Mouse (Mus musculus): ENCODE results near the gene Brd3. TPM values are rescaled to one million over a fixed set of nuclear protein-coding genes. Genes with fewer than 3 reads are reported as not detected.
"Not testable (repeated sequence)": the region's sequence is repeated elsewhere in the genome, so short reads cannot be mapped to it uniquely, and the experiment has no call there.

Brd3 gene
- polyA plus RNA-seq, 1 experiment from 2014 or later = 128 TPM

- Histone ChIP-seq H3K9me3 (0 out of 2 replicates have a peak, but pooled peaks cover 4% of the 10 kb centered on the region), H3K9ac (replicated peaks) (no peak overlapping the region), H3K27ac (no peak overlapping the region), H3K27me3 (no peaks in the 10 kb centered on the region), H3K4me3 (replicated peaks) (no peak overlapping the region), H3K36me3 (no peaks in the 10 kb centered on the region), H3K4me2 (no peak overlapping the region), H3K4me1 (replicated peaks) (peaks cover 13% of the 10 kb centered on the region)
- no peak for ATAC-seq (ENCODE audit: insufficient number of reproducible peaks, insufficient read depth, low FRiP score, low TSS enrichment, low read depth)
- WGBS = 93% methylated on average over 7 of the region's 7 CpGs
Observed at GRCm38 (mm10) chr2:27510706-27511105, 3.2 kb upstream of the Brd3 start.

- not testable (repeated sequence) for H3K27me3 ChIP-seq; ATAC-seq (ENCODE audit: insufficient number of reproducible peaks, insufficient read depth, low FRiP score, low TSS enrichment, low read depth); H3K36me3 ChIP-seq; H3K27ac ChIP-seq; H3K9ac ChIP-seq (replicated peaks); H3K4me3 ChIP-seq (replicated peaks); H3K4me2 ChIP-seq; H3K9me3 ChIP-seq
- 86% methylated on average over 4 of the region's 4 CpGs for WGBS
- peaks cover 19% of the 10 kb centered on the region for H3K4me1 ChIP-seq (replicated peaks)
Observed at GRCm38 (mm10) chr2:27506658-27507057, 804 bp downstream of the Brd3 start.

GRCm38 (mm10) chr2:27505539-27505938, 1.9 kb downstream of the Brd3 start:
- no peak overlapping the region for H3K4me2 ChIP-seq
- no peaks in the 10 kb centered on the region for H3K27me3 ChIP-seq
- no peak overlapping the region for H3K9ac ChIP-seq (replicated peaks)
- H3K4me3 ChIP-seq (replicated peaks) = no peak overlapping the region
- H3K36me3 ChIP-seq = no peaks in the 10 kb centered on the region
- 8% methylated on average over 6 of the region's 6 CpGs for WGBS
- H3K9me3 ChIP-seq = no peaks in the 10 kb centered on the region
- peak overlapping the region; percentile 69 for H3K27ac ChIP-seq
- H3K4me1 ChIP-seq (replicated peaks) = peaks cover 19% of the 10 kb centered on the region
- ATAC-seq (ENCODE audit: insufficient number of reproducible peaks, insufficient read depth, low FRiP score, low TSS enrichment, low read depth) = peak; percentile 56; the same call in 1 of the 2 replicates

GRCm38 (mm10) chr2:27504113-27504885, 3.2 kb downstream of the Brd3 start:
- H3K4me3 ChIP-seq (replicated peaks) = no peak overlapping the region
- H3K4me2 ChIP-seq = no peak overlapping the region
- no peaks in the 10 kb centered on the region for H3K9me3 ChIP-seq
- 0 out of 2 replicates have a peak overlapping the region, but pooled peaks have one; percentile 20 for H3K27ac ChIP-seq
- H3K27me3 ChIP-seq = no peaks in the 10 kb centered on the region
- no peak for ATAC-seq (ENCODE audit: insufficient number of reproducible peaks, insufficient read depth, low FRiP score, low TSS enrichment, low read depth)
- WGBS = 67% methylated on average over 7 of the region's 7 CpGs
- H3K9ac ChIP-seq (replicated peaks) = no peak overlapping the region; the same call in 1 of the 2 replicates
- H3K4me1 ChIP-seq (replicated peaks) = peaks cover 19% of the 10 kb centered on the region
- H3K36me3 ChIP-seq = no peaks in the 10 kb centered on the region

- ATAC-seq (ENCODE audit: insufficient number of reproducible peaks, insufficient read depth, low FRiP score, low TSS enrichment, low read depth) = no peak
Observed at GRCm38 (mm10) chr2:27496391-27497028, 11.0 kb downstream of the Brd3 start.

GRCm38 (mm10) chr2:27493971-27494370, 13.5 kb downstream of the Brd3 start:
- no peaks in the 10 kb centered on the region for H3K36me3 ChIP-seq
- no peak overlapping the region for H3K4me3 ChIP-seq (replicated peaks)
- 93% methylated on average over 3 of the region's 3 CpGs for WGBS
- no peaks in the 10 kb centered on the region for H3K4me1 ChIP-seq (replicated peaks)
- no peak overlapping the region for H3K27ac ChIP-seq
- ATAC-seq (ENCODE audit: insufficient number of reproducible peaks, insufficient read depth, low FRiP score, low TSS enrichment, low read depth) = no peak
- peaks cover 4% of the 10 kb centered on the region; the same call in 1 of the 2 replicates for H3K9me3 ChIP-seq
- H3K9ac ChIP-seq (replicated peaks) = no peak overlapping the region
- H3K4me2 ChIP-seq = no peak overlapping the region
- no peaks in the 10 kb centered on the region for H3K27me3 ChIP-seq

More at GRCm38 (mm10) chr2:27496391-27497028, 11.0 kb downstream of the Brd3 start:
- peaks cover 4% of the 10 kb centered on the region; the same call in 1 of the 2 replicates for H3K9me3 ChIP-seq
- H3K27ac ChIP-seq = no peak overlapping the region
- H3K36me3 ChIP-seq = no peaks in the 10 kb centered on the region
- H3K4me1 ChIP-seq (replicated peaks) = no peaks in the 10 kb centered on the region
- H3K4me2 ChIP-seq = peak overlapping the region; percentile 48
- no peaks in the 10 kb centered on the region for H3K27me3 ChIP-seq
- H3K9ac ChIP-seq (replicated peaks) = 0 out of 2 replicates have a peak overlapping the region, but pooled peaks have one; percentile 23
- peak overlapping the region; percentile 24 for H3K4me3 ChIP-seq (replicated peaks)
- 58% methylated on average over 23 of the region's 23 CpGs for WGBS

- Histone ChIP-seq H3K4me2 (no peak overlapping the region), H3K36me3 (no peaks in the 10 kb centered on the region), H3K27ac (no peak overlapping the region), H3K4me3 (replicated peaks) (no peak overlapping the region), H3K27me3 (no peaks in the 10 kb centered on the region), H3K9me3 (peaks cover 4% of the 10 kb centered on the region; the same call in 1 of the 2 replicates), H3K4me1 (replicated peaks) (no peaks in the 10 kb centered on the region), H3K9ac (replicated peaks) (no peak overlapping the region)
- ATAC-seq (ENCODE audit: insufficient number of reproducible peaks, insufficient read depth, low FRiP score, low TSS enrichment, low read depth) = no peak
- WGBS = 72% methylated on average over 2 of the region's 2 CpGs
Observed at GRCm38 (mm10) chr2:27490939-27491338, 16.5 kb downstream of the Brd3 start.

- Histone ChIP-seq H3K4me3 (replicated peaks) (no peak overlapping the region), H3K9me3 (no peaks in the 10 kb centered on the region), H3K27ac (no peak overlapping the region), H3K36me3 (no peaks in the 10 kb centered on the region), H3K4me1 (replicated peaks) (no peaks in the 10 kb centered on the region), H3K27me3 (no peaks in the 10 kb centered on the region), H3K4me2 (no peak overlapping the region), H3K9ac (replicated peaks) (no peak overlapping the region)
- ATAC-seq (ENCODE audit: insufficient number of reproducible peaks, insufficient read depth, low FRiP score, low TSS enrichment, low read depth) = no peak
- 89% methylated on average over 1 of the region's 1 CpGs for whole genome bisulfite sequencing
Observed at GRCm38 (mm10) chr2:27488362-27488761, 19.1 kb downstream of the Brd3 start.

GRCm38 (mm10) chr2:27487336-27488049, 20.0 kb downstream of the Brd3 start:
- no peak for ATAC-seq (ENCODE audit: insufficient number of reproducible peaks, insufficient read depth, low FRiP score, low TSS enrichment, low read depth)
- WGBS = 72% methylated on average over 3 of the region's 4 CpGs
- Histone ChIP-seq H3K27me3 (no peaks in the 10 kb centered on the region), H3K4me2 (no peak overlapping the region), H3K9me3 (no peaks in the 10 kb centered on the region), H3K4me1 (replicated peaks) (0 out of 2 replicates have a peak, but pooled peaks cover 3% of the 10 kb centered on the region), H3K27ac (no peak overlapping the region), H3K9ac (replicated peaks) (no peak overlapping the region), H3K4me3 (replicated peaks) (no peak overlapping the region), H3K36me3 (no peaks in the 10 kb centered on the region)

- Histone ChIP-seq H3K27me3 (no peaks in the 10 kb centered on the region), H3K36me3 (no peaks in the 10 kb centered on the region), H3K9ac (replicated peaks) (no peak overlapping the region), H3K4me2 (no peak overlapping the region), H3K9me3 (no peaks in the 10 kb centered on the region), H3K27ac (no peak overlapping the region), H3K4me1 (replicated peaks) (0 out of 2 replicates have a peak, but pooled peaks cover 4% of the 10 kb centered on the region), H3K4me3 (replicated peaks) (no peak overlapping the region)
- WGBS = 74% methylated on average over 4 of the region's 4 CpGs
- no peak for ATAC-seq (ENCODE audit: insufficient number of reproducible peaks, insufficient read depth, low FRiP score, low TSS enrichment, low read depth)
Observed at GRCm38 (mm10) chr2:27486725-27487124, 20.7 kb downstream of the Brd3 start.

Measured in limb, embryonic 12.5 days (tissue).